Mouse (Mus musculus) embryo, embryonic 9.5 days (tissue): ENCODE data around the gene Myh9.

Source experiments
- DNase-seq: peaks from one replicate; pipeline ENCODE4 v3.0.0-alpha.2; 2017; ENCODE audit errors: extremely low spot score

Gene Myh9

DNA sequence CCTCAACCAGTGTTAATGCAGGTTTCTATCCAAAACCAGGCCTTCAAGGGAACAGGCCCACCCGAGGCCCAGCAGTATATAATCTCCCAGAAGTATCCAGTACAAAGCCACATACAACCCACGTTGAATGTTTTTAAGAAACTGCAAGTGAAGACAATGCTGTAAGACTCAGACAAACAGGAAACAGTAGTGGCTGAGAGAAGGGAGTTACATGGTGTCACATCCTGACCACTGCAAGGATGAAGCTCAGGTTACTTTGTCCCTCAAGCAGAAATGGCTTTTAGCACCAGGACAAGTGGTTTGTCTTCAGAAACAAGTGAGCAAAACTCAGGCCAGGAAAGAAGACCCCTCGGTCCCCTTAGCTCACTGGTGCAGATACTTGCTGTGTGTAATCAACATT lies 52.8 kb downstream of the Myh9 start:
- DNase-seq, result no peak

DNA sequence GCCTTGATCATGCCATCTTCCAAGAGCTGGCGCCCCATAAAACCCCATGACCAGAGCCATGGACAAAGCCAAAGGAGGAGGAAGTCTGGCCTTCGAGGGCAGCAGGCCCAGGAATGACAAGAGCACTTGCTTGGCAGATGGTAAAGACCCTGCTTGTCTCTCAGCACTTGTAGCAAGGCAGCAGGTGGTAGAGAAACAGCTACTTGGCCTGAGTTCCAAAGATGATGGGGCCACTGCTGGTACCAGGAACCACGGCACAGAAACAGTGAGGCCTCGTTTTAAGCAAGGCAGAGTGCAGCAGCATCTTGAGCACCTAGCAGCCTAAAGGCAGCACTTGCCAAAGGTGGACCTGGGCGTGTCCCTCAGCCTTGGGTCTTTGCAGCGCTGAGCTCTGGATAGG lies 53.6 kb downstream of the Myh9 start:
- DNase-seq, result no peak

DNA sequence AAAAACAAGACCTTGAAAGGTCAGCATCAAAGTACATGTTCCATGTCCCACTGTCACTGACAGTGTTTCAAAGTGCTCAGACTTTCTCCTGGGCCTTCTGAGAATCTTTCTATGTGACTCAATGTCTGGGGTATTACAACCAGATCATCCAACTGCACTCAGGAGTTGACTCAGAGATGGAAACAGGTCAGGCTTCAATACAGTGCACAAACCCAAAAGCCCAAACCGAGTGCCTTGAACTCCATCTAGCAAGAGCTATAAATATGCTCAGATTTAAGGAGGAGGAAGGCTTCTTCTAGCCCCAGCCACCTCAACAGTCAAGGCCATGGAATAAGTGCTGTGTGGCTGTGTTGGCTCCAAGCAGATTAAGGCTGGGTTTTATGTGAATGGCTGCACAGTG lies 56.2 kb downstream of the Myh9 start:
- no peak for DNase-seq

DNA sequence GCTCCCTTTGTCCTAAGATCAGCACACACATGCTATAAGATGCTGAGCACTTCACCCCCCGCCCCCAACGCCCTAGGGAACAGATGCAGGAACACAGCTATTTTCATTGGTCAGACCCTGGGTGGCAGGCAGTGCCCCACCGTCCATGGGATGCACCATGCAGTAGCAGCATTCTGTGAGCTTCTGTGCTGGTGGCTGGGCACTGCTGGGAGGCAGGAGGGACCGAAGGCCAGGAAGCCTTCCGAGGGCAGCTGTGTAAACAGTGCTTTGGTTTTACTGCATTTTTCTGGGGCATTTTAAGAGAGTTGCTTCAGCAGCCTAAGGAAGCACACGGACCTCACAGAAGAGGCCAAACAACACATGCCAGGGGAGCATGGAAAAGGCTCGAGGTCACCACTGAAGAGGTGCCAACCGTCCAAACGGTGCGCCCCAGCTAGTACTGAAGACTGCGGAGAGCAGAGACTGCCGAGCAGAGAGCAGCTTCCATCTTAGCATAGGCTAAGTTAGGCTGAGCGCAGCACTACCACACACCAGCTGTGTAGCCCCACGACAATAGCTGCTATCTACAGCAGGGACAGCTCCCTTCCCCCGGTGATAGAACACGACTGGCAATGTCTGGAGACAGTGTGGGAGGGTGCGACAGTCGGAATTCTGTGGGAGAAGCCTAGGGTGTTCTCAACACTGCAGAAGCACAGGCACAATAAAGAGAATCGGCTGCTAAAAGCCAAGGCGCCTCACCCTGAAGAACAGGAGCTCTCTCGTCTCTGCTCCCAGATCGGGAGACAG lies 57.7 kb downstream of the Myh9 start:
- DNase-seq, result no peak

DNA sequence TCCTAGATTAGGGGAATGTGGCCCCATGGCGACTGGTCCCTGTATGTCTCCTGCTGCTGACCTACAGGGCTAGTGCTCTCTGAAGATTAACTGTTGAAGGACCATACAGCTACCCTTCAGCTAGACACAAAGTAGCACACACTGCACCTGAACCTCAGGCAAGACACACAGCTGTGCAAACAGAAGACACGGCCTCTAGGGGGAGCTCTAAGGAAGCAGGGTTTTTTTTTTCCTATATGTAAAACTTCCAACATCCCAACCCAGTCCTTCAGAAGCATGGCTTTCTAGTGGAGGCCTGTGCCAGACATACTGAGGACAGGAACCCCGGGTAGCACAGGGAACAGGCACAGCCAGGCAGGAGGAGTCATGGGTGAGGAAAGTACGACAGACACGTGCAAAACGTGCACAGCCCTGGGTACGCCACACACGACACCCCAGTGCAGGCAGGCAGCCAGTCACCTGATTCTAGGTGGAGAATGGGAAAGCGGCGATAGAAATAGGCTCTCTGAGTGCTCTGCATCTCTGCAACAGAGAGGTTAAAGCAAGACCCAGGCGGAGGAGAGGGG lies 59.4 kb downstream of the Myh9 start:
- no peak for DNase-seq

DNA sequence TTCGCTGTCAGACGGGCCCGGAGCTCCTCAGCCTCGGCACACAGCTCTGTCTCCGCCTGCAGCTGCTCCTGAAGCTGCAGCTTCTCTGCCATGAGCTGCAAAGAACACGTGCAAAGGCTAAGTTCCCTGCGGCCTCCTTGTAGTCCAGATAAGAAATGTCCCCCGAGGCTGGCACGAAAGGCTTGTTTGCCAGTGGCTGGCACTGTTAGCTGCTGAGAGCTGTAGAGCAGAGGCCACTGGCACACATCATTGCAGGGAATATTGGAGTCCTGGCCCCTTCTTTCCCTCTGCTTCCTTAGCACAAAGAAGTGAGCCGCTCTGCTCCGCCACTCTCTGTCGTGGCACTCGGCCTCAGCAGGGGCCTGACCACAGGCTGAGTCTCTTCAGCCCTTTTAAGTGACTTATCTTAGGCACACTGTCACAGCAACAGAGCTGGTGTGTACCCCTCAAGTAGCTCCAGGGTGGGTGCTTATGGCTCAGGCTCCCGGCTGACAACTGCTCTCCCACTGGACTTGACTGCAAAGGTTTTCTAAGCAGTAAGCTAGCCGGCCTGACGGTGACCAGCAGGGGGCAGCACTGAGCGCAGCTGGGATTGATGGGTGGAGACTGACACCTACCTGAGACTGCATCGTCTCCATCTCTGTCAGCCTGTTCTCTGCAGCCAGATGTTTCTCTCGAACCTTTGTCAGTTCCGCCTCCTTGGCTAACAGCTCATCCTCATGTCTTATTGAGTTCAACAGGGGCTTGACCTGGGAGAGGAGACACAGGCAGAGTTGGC lies 66.6 kb downstream of the Myh9 start:
- DNase-seq, result peak; percentile 78

DNA sequence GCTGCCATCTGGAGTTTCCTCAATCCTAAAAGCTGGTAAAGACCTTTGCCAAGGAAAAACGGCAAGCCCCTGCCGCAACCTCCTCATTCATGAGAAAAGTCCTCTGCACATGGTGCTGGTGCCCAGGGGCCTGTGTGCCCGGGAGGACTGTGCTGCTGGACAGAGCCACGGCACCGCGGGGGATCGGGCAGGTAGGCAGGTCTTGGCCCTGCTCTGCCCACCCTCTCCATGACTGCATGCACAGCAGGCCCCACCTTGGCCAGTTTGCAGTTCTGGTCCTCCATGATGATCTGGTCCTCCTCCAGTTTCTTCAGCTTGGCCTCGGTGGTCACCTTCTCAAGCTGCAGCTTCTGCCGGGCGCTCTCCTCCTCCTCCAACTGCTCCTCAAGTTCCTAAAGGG lies 67.7 kb downstream of the Myh9 start:
- no peak for DNase-seq

DNA sequence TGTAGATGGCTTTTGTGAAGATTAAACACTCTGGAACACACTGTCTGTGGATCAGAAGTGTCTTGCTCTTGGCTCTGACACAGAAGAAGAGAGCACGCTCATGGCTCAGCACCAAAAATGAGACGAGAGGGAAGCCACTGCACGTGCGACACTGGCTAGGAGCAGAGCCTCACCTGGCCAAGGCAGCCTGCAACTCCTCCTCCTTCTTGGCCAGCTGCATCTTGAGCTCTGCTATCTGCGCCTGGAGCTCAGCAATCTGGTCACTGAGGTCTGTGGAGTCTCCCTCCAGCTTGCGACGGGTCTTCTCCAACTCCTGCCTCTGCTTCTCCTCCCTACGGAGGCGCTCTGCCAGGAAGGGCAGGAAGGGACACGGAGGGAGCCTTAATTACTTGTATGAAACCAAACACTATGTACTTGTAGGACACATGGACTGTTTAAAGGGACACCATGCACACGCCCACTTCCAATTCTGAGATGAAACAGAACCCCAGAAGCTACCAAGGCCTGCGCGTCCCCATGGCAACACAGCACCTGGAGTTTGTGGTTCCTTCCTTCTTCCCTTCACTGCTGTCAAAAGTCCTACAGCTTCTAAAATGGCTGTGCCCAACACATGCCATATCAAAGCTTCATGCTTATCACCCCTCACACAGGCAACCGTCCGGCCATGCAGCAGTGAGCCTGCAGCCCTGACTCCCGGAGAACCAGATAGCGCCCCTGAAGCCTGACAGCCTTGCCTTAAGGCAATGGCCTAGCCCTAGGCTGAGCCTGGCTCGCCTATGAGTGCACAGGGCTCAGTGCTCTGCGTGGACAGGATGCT lies 68.7 kb downstream of the Myh9 start:
- DNase-seq, result no peak

DNA sequence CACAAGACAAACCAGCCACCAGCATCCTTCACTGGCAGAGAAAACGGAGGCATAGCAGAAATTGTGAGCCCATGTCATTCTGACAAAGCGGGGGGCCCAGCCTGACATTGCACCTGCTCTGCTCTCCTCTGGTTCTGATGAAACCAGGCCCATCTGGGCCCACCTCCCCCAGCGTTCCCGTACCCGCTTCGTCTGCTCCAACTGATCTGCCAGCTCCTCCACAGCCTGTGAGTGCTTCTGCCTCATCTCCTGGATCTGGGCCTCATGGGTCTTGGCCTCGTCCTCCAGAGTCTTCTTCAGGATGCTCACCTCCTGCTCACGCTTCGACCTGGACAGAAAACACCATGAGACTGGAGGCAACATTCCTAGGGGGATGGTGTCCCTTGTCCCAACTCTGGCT lies 71.0 kb downstream of the Myh9 start:
- DNase-seq, result no peak

DNA sequence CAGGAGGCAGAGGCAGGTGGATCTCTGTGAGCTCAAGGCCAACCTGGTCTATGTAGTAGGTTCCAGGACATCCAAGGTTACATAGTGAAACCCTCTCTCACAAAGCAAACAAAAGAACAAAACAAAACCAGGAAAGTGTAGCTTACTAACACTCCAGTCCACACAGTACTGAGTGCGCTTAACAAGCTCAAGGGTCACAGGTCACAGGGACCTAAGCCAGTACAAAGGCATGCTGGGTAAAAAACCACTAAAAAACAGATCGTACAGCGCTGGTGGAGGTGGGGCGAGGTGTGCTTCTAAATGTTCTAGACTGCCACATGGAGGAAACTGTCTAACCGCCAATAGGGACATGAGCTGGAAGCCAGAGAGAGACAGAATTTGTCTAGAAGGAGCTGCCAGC lies 71.6 kb downstream of the Myh9 start:
- DNase-seq, result no peak

DNA sequence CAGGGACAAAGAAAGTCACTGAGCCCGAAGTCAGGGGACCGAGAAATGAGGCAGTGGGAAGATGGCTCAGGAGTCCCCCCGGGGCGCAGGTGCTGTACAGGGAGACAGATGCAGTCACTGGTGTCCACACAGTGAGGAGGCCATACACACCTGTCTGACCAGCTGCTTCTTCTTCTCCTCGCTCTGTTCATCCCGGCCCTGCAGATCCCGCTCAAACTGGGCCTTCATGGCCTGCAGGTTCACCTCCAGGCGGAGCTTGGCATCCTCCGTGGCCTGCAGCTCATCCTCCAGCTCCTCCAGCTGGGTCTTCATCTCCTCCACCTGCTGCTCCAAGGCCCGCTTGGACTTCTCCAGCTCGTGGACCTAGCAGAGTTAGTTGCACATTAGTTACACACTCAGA lies 75.0 kb downstream of the Myh9 start:
- no peak for DNase-seq

DNA sequence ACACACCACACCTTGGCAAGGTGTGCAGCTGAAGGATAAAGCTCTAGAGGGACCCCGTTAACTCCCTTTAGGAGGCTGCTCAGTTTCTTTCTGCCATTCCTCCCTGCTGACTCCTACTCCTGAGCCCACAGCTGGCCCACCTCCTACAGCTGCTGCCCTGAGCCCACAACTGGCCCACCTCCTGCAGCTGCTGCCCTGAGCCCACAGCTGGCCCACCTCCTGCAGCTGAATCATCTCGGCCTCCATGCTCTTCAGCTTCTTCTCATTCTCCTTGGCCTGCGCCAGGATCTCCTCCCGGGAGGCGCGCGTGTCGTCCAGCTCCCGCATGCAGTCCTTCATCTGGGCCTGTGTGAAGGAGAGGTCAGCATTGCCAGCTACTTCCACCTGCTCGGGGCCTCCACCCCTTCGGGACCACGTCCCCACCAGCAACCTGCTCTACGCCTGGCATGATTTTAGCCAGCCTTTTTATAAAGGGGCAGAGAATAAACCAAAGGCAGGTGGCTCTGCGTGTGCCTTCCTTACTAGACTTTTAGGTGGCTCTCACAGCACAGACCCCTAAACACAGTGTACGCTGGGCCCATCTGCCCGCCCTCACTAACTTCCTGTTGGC lies 76.4 kb downstream of the Myh9 start:
- no peak for DNase-seq

DNA sequence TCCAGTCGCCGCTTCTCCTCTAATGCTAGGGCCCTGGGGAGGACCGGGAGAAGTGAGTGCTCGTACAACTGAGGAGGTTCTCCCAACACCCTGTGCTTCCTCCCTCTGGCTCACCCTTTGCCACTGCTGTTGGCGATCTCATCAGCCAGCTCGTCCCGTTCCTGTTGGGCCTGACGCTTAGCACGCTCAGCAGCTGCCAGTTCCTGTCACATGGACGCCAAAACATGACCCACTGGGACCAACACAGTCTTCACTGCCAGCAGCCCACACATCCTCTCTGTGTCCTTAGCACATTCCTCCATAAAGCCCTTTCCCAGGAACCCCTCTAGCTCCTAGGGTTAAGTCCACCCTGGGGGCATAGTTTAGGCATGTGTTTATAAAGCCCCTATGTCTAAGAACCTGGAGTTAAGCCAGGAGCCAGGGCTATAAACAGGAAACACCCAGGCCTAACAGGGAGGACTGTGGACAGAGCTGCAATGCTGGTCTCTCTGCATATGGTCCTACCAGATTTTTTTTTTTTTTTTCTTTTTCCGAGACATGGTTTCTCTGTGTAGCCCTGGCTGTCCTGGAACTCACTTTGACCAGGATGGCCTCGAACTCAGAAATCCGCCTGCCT lies 77.5 kb downstream of the Myh9 start:
- no peak for DNase-seq

DNA sequence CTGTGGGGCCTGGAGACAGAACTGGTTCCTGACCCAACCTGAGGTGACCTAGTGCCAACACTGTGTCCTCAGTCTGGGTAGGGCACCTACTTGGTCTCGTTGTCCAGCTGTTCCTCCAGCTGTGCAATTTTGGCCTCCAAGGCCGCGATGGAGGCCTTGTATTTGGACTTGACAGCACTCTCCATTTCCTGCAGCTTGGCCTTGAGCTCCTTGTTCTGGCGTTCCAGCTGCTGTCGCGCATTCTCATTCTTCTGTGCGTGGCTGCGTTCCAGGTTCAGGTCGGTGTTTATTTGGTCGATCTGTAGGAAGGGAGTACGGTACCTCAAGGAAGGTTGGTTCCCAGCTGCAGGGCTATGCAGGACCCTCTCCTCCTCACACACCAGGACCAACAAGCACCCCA lies 78.3 kb downstream of the Myh9 start:
- no peak for DNase-seq

DNA sequence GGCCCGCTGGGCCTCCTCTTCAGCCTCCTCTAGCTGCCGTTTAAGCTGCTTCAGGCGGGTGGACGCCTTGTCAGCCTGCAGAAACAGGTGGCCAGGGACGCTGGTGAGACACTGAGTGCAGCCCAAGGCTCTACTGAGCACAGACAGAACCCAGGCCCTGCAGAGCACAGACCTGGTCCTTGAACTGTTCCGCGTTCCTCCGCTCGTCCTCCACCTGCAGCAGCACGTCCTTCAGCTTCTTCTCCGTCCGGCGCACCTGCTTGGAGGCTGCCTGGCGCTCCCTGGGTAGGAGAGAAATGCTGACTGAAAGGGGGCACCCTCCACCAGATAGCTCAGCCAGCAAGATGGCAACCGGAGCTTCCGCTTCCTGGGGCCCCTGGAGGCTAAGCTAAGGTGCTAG lies 78.9 kb downstream of the Myh9 start:
- no peak for DNase-seq

DNA sequence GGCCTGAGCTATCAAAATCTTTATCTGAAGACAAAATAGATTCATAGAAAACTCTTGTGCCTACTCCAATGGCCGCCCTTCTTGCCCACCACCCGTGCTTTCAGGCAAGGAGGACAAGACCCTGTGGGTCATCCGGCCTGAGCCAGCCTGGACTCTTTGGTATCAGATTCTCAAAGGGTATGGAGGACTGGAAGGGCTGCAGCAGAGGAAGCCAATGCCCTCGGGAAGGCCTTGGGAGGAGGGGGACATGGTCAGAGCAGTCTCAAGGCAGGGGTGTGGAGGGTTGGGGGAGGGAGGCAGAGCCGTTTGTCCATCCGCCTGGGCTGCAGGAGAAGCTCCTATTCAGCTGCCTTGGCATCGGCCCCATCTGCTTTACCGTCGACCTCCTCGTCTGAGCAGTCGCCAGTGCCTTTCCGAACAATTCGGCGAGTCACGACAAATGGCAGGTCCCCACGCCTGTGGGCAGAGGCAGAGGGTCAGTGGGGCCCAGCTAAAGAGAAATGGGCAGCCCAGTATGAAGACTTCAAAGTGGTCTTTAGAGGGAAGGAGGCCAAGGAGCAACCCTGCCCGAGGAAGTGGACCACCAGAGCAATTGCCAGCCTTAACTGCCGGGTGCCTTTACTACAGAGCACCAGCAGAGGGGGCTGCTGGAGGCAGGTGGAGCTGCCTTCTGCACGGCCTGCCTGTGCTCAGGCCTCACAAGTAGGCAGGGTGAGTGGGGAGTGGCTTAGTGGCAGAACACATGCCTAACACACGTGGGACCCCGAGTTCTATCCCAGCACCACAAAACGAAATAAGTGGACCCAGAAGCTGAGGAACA lies 80.2 kb downstream of the Myh9 start:
- DNase-seq, result peak; percentile 32

DNA sequence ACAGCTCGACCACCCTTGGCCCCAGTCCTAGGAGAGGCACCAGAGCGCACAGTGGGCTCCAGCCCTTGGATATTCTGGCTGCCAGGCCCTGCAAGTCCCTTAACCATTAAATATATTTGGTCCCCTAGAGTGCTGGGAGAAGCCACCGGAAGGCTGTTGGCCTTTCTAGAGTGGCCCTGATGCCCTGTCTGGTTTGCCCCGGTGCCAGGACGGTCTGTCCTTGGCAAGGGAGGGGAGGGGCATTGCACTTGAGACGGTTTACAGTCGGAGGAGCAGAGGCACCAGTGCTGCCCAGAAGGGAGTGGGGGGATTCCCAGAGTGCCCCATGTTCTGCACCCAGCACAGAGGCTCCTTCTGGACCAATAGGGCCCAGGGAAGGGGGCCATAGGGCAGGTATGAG lies 80.9 kb downstream of the Myh9 start:
- no peak for DNase-seq

DNA sequence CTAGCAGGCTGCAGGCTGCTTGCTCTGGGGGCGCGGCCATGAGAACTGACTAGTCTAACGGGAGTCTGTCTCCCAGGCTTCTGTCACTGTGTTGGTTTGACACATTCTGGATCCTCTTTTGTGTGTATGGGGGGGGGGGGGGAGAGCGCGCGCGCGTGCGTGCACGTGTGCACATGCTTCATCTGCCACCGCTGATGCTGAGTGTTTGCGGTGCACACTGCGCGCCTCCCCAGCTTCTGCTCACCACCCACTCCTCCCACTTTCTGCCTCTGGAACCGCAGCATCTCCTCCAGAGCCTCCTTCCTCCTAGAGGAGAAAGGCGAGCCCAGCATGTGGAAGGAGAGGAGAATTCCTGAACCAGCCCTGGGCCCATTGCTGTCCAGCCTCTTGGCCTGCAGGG lies 81.9 kb downstream of the Myh9 start:
- DNase-seq, result no peak

DNA sequence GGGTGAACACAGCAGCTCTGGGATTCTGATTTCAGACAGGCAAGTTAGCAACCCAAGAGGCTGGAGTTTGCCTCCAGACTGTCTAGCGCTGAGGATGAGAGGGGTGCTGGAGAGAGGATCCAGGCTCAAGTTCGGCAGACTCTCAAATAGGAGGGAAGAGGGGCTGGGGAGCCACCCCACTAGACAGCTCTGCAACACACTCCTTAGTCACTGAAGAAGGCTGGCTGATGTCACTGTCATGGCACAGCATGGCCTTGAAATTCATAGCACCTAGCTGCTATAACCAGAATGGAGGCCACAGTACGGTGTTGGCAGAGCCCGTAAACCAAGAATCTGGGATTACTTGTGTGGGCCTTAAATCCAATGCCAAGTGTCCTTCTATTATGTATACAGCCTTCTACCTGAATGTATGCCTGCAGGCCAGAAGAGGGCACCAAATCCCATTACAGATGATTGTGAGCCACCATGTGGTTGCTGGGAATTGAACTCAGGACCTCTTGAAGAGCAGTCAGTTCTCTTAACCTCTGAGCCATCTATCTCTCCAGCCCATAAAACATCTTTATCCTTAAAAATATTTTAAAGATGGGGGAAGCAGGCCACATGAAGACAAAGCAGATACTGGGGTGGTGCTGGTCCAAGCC lies 84.3 kb downstream of the Myh9 start:
- no peak for DNase-seq

DNA sequence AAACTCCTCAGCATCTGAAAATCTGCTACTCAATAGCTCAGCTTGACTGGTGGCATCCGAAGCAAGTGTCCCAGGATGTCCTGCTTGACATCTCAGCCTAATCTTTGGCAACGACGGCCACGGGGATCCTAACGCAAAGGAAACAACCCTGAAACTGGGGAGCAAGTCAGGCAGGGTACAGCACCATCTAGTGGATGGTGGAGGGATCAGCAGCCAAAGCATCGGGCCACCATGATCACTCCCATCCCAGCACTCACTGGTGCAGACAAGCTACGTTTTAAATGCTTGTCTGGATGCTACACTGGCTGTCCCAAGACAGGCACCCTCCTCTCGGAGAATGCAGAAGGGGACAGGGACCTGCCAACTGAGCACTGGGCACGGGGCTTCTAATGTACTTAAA lies 85.1 kb downstream of the Myh9 start, which contains the start of gene Apol8:
Gene Apol8 (minus strand): TSS at position 156 of the 400 bp plus-strand sequence.
- DNase-seq, result peak; percentile 66
